Mouse (Mus musculus) kidney, postnatal 36 days (tissue): ENCODE results near the gene D930007J09Rik.

Experiments used
- DNase-seq, 2 experiments: peaks; one replicate each; pipeline ENCODE4 v3.0.0; 2021 to 2022; ENCODE audit warnings: mixed read lengths in 2 of 2

The D930007J09Rik gene

GRCm38 (mm10) chr13:32802259-32803081 is at the start of gene D930007J09Rik:
Gene D930007J09Rik (minus strand): TSS chr13:32802849.
- DNase-seq: peak; percentile 12 to 64

GRCm38 (mm10) chr13:32851967-32852366 is 49.3 kb upstream of the D930007J09Rik start:
- peak; percentile 58 to 76 for DNase-seq

GRCm38 (mm10) chr13:32850668-32851404 is 48.2 kb upstream of the D930007J09Rik start, which contains the start of gene Serpinb1a:
Gene Serpinb1a (minus strand): TSS chr13:32851185.
- peak; percentile 68 to 69 for DNase-seq

GRCm38 (mm10) chr13:32850156-32850555 is 47.5 kb upstream of the D930007J09Rik start:
- peak in 1 of 2 experiments; percentile 8 for DNase-seq

GRCm38 (mm10) chr13:32849531-32850123 is 47.0 kb upstream of the D930007J09Rik start:
- peak in 1 of 2 experiments; percentile 14 for DNase-seq

- peak; percentile 55 to 67 for DNase-seq
Measured at GRCm38 (mm10) chr13:32849092-32849491, 46.4 kb upstream of the D930007J09Rik start.

- DNase-seq: no peak
Measured at GRCm38 (mm10) chr13:32846221-32846620, 43.6 kb upstream of the D930007J09Rik start.

GRCm38 (mm10) chr13:32841349-32841748 is 38.7 kb upstream of the D930007J09Rik start:
- DNase-seq: no peak

GRCm38 (mm10) chr13:32839314-32839713 is 36.7 kb upstream of the D930007J09Rik start:
- DNase-seq: no peak

GRCm38 (mm10) chr13:32834513-32834912 is 31.9 kb upstream of the D930007J09Rik start:
- DNase-seq: no peak

GRCm38 (mm10) chr13:32833237-32833636 is 30.6 kb upstream of the D930007J09Rik start:
- DNase-seq: no peak

- no peak for DNase-seq
Measured at GRCm38 (mm10) chr13:32832776-32833175, 30.1 kb upstream of the D930007J09Rik start.

GRCm38 (mm10) chr13:32831505-32832273 is 29.0 kb upstream of the D930007J09Rik start:
- DNase-seq: no peak

- no peak for DNase-seq
Measured at GRCm38 (mm10) chr13:32828886-32829285, 26.2 kb upstream of the D930007J09Rik start.

GRCm38 (mm10) chr13:32827951-32828350 is 25.3 kb upstream of the D930007J09Rik start:
- peak; percentile 44 to 86 for DNase-seq

- peak in 1 of 2 experiments; percentile 30 for DNase-seq
Measured at GRCm38 (mm10) chr13:32827111-32827822, 24.6 kb upstream of the D930007J09Rik start.

GRCm38 (mm10) chr13:32825546-32825945 is 22.9 kb upstream of the D930007J09Rik start:
- DNase-seq: no peak

- no peak for DNase-seq
Measured at GRCm38 (mm10) chr13:32824377-32825330, 22.0 kb upstream of the D930007J09Rik start.

- DNase-seq: no peak
Measured at GRCm38 (mm10) chr13:32823126-32823525, 20.5 kb upstream of the D930007J09Rik start.

- DNase-seq: no peak
Measured at GRCm38 (mm10) chr13:32821671-32822070, 19.0 kb upstream of the D930007J09Rik start.
